Mouse (Mus musculus): ENCODE data around the gene Tnfaip1.

Tnfaip1 gene

GRCm38 (mm10) chr11:78500623-78501202 is 35.4 kb downstream of the Tnfaip1 start:
- no peak for DNase-seq (ENCODE audit: low spot score in 2 of 2)

- no peak for DNase-seq (ENCODE audit: low spot score in 2 of 2)
Measured at GRCm38 (mm10) chr11:78499543-78499942, 36.6 kb downstream of the Tnfaip1 start.

- DNase-seq (ENCODE audit: low spot score in 2 of 2): no peak
Measured at GRCm38 (mm10) chr11:78499004-78499403, 37.1 kb downstream of the Tnfaip1 start, which contains the start of gene Vtn. TSS of gene Vtn (plus strand) at chr11:78499091.

- peak; percentile 84 to 86 for DNase-seq (ENCODE audit: low spot score in 2 of 2)
Measured at GRCm38 (mm10) chr11:78497544-78498522, 38.3 kb downstream of the Tnfaip1 start, which contains the start of gene Sarm1. TSS of gene Sarm1 (minus strand) at chr11:78497754.

GRCm38 (mm10) chr11:78497071-78497541 is 39.0 kb downstream of the Tnfaip1 start:
- DNase-seq (ENCODE audit: low spot score in 2 of 2): peak in 1 of 2 experiments; percentile 28

- DNase-seq (ENCODE audit: low spot score in 2 of 2): no peak
Measured at GRCm38 (mm10) chr11:78495904-78496303, 40.2 kb downstream of the Tnfaip1 start.

- DNase-seq (ENCODE audit: low spot score in 2 of 2): peak in 1 of 2 experiments; percentile 11
Measured at GRCm38 (mm10) chr11:78490781-78491241, 45.3 kb downstream of the Tnfaip1 start.

GRCm38 (mm10) chr11:78488168-78488567 is 48.0 kb downstream of the Tnfaip1 start:
- DNase-seq (ENCODE audit: low spot score in 2 of 2): peak in 1 of 2 experiments; percentile 50

- DNase-seq (ENCODE audit: low spot score in 2 of 2): no peak
Measured at GRCm38 (mm10) chr11:78483639-78484038, 52.5 kb downstream of the Tnfaip1 start.

GRCm38 (mm10) chr11:78475289-78475688 is 60.8 kb downstream of the Tnfaip1 start:
- no peak for DNase-seq (ENCODE audit: low spot score in 2 of 2)

All from urinary bladder, adult 18-20 months (tissue).